Mouse (Mus musculus) adrenal gland, postnatal 10 days (tissue): ENCODE measurements at regions not wholly inside any gene's neighbourhood (a gene's known extent, or its start where the extent isn't known, plus 50 kb on each side); places are given as distances from the start of the nearest gene placed in this dataset.

Experiments used
- DNase-seq: peaks from one replicate; pipeline ENCODE4 v3.0.0; 2021; ENCODE audit warnings: mixed read lengths

GRCm38 (mm10) chr13:36807961-36808360, 73.0 kb upstream of the Nrn1 start:
- no peak for DNase-seq

- DNase-seq = peak; percentile 4
Observed at GRCm38 (mm10) chr13:36789360-36789759, 54.4 kb upstream of the Nrn1 start.
